Mouse (Mus musculus) spleen, adult 2 months (tissue): ENCODE results near the gene Prss53.

Experiments used
- CTCF ChIP-seq: fragments of 200-500 bp; IDR thresholded peaks from 2 replicates; pipeline ENCODE4 v1.5.1; 2011; ENCODE audit warnings: mild to moderate bottlenecking, inconsistent platforms; ENCODE audit not compliant: insufficient read depth, insufficient read length, insufficient replicate concordance; ENCODE audit errors: extremely low read depth
- POLR2A ChIP-seq: fragments of 200-500 bp; IDR thresholded peaks from 2 replicates; pipeline ENCODE4 v1.6.1; 2011; ENCODE audit warnings: low read depth, low read length, inconsistent platforms

DNA sequence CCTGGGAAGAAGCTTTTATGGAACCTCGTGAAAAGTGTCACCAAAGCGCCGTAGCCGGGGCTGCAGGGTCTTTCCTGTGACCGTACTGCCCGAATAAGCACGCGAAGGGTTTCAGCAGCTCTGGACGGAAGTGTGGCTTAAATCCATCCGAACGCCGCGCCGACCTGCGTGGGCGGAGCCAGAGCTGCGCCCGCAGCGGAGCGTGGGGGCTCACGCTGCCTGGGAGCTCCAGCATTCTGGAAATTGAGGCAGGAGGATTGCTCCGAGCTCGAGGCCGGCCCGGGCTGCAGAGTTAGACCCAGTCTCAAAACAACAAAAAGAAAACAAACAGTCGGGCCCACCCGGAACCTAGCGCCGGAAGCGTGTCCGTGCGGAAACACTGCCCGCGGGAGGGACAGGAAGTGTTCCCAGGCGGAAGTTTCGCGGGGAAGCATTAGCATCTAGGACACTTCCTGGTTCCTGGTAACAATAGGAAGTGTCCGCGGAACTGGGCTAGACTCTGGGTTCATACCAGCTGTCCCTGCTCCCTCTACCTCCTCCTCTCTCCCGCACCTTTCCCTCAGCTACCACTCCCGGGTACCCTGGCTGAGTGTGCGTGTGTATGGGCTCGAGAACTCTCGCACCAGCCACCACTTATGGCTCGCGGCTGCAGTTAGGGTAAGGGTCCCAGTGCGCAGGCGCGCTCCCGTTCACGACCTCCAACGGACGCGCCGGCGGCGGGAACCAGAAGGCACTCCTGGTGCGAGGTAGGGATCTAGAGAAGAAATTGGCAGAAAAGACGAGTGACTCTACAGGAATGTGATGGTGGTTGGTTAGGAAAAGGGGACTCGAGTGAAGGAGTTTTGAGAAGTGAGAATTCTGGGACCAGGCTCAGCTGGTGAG is 14.1 kb downstream of the Prss53 start, which contains the start of gene Zfp668:
- TF ChIP-seq CTCF: no peak
- peak; percentile 51; the same call in 1 of the 2 replicates for TF ChIP-seq POLR2A
